Mouse (Mus musculus) liver, embryonic 12.5 days (tissue): ENCODE results near the gene Frmd6. TPM values are rescaled to one million over a fixed set of nuclear protein-coding genes. Genes with fewer than 3 reads are reported as not detected.

Source experiments
- ATAC-seq: fragments of 200-750 bp; cut with Nextera tagmentation; 2 replicates; pipeline ENCODE4 v1.8.0; 2017; ENCODE audit warnings: moderate number of reproducible peaks, mild to moderate bottlenecking, moderate library complexity
- H3K27ac ChIP-seq: fragments of 300-500 bp; sonication (generic); 2 replicates; pipeline ENCODE4 v1.5.1; 2016; ENCODE audit warnings: mild to moderate bottlenecking
- H3K27me3 ChIP-seq: fragments of 300-500 bp; sonication (generic); replicated peaks from 2 replicates; pipeline ENCODE4 v1.6.1; 2016; ENCODE audit warnings: mild to moderate bottlenecking, moderate library complexity
- H3K36me3 ChIP-seq: fragments of 300-500 bp; sonication (generic); 2 replicates; pipeline ENCODE4 v1.6.1; 2016; ENCODE audit warnings: mild to moderate bottlenecking, moderate library complexity
- H3K4me1 ChIP-seq: fragments of 300-500 bp; sonication (generic); 2 replicates; pipeline ENCODE4 v1.6.1; 2016
- H3K4me2 ChIP-seq: fragments of 300-500 bp; sonication (generic); 2 replicates; pipeline ENCODE4 v1.6.1; 2016; ENCODE audit warnings: mild to moderate bottlenecking, moderate library complexity
- H3K4me3 ChIP-seq: fragments of 300-500 bp; sonication (generic); 2 replicates; pipeline ENCODE4 v1.5.1; 2016; ENCODE audit warnings: mild to moderate bottlenecking, moderate library complexity
- H3K9ac ChIP-seq: fragments of 300-500 bp; sonication (generic); 2 replicates; pipeline ENCODE4 v1.6.1; 2016; ENCODE audit warnings: mild to moderate bottlenecking, moderate library complexity
- H3K9me3 ChIP-seq: fragments of 300-500 bp; sonication (generic); replicated peaks from 2 replicates; pipeline ENCODE4 v1.6.1; 2016; ENCODE audit warnings: mild to moderate bottlenecking, moderate library complexity
- WGBS: fragments of 180-500 bp; shearing (Covaris S2); methylation state at CpG from one replicate; pipeline ENCODE4 v1.1.7; 2016; ENCODE audit not compliant: insufficient replicate concordance; 5-methylcytosine and 5-hydroxymethylcytosine counted together
- polyA plus RNA-seq: library from polyadenylated mRNA; unstranded; fragments of >200 nt; fragmentation: Nextera tagmentation; extraction: Ambion mirVana; gene quantifications from 2 replicates; pipeline ENCODE4 v1.2.1, GENCODE M21; 2016

Gene Frmd6
- polyA plus RNA-seq, 1 experiment from 2014 or later = 5.0 TPM

GRCm38 (mm10) chr12:70834043-70834442 lies 8.7 kb downstream of the Frmd6 start:
- H3K4me3 ChIP-seq = no peak overlapping the region
- no peaks in the 10 kb centered on the region for H3K9me3 ChIP-seq
- H3K27ac ChIP-seq = no peak overlapping the region
- no peaks in the 10 kb centered on the region for H3K36me3 ChIP-seq
- no peaks in the 10 kb centered on the region; the same call in 1 of the 2 replicates for H3K27me3 ChIP-seq
- peaks cover 25% of the 10 kb centered on the region for H3K4me1 ChIP-seq
- 72% methylated on average over 4 of the region's 4 CpGs for WGBS
- H3K9ac ChIP-seq = no peak overlapping the region
- ATAC-seq = no peak
- H3K4me2 ChIP-seq = no peak overlapping the region

GRCm38 (mm10) chr12:70835004-70835403 lies 9.7 kb downstream of the Frmd6 start:
- H3K27ac ChIP-seq = no peak overlapping the region
- H3K9me3 ChIP-seq = no peaks in the 10 kb centered on the region
- peaks cover 25% of the 10 kb centered on the region for H3K4me1 ChIP-seq
- no peak overlapping the region for H3K4me3 ChIP-seq
- H3K36me3 ChIP-seq = no peaks in the 10 kb centered on the region
- H3K27me3 ChIP-seq = no peaks in the 10 kb centered on the region; the same call in 1 of the 2 replicates
- H3K4me2 ChIP-seq = no peak overlapping the region
- 62% methylated on average over 5 of the region's 5 CpGs for WGBS
- no peak overlapping the region for H3K9ac ChIP-seq
- ATAC-seq = no peak

- WGBS = 77% methylated on average over 12 of the region's 12 CpGs
- Histone ChIP-seq H3K27ac (no peak overlapping the region), H3K9ac (no peak overlapping the region)
Measured at GRCm38 (mm10) chr12:70837792-70838321, 12.5 kb downstream of the Frmd6 start.

GRCm38 (mm10) chr12:70845371-70845770 lies 20.1 kb downstream of the Frmd6 start:
- 68% methylated on average over 2 of the region's 2 CpGs for WGBS
- Histone ChIP-seq H3K27ac (no peak overlapping the region), H3K4me2 (no peak overlapping the region), H3K9me3 (no peaks in the 10 kb centered on the region), H3K4me3 (no peak overlapping the region), H3K36me3 (0 out of 2 replicates have a peak, but pooled peaks cover 2% of the 10 kb centered on the region), H3K27me3 (no peaks in the 10 kb centered on the region), H3K4me1 (0 out of 2 replicates have a peak, but pooled peaks cover 5% of the 10 kb centered on the region), H3K9ac (no peak overlapping the region)
- ATAC-seq = no peak

More at GRCm38 (mm10) chr12:70837792-70838321, 12.5 kb downstream of the Frmd6 start:
- H3K4me2 ChIP-seq = no peak overlapping the region
- H3K4me1 ChIP-seq = peaks cover 12% of the 10 kb centered on the region
- no peak for ATAC-seq
- H3K4me3 ChIP-seq = no peak overlapping the region
- 0 out of 2 replicates have a peak, but pooled peaks cover 2% of the 10 kb centered on the region for H3K36me3 ChIP-seq
- H3K27me3 ChIP-seq = no peaks in the 10 kb centered on the region
- no peaks in the 10 kb centered on the region for H3K9me3 ChIP-seq

GRCm38 (mm10) chr12:70849024-70849423 lies 23.7 kb downstream of the Frmd6 start:
- Histone ChIP-seq H3K9me3 (no peaks in the 10 kb centered on the region), H3K4me1 (0 out of 2 replicates have a peak, but pooled peaks cover 3% of the 10 kb centered on the region), H3K9ac (no peak overlapping the region), H3K4me3 (no peak overlapping the region), H3K36me3 (no peaks in the 10 kb centered on the region), H3K27ac (no peak overlapping the region), H3K27me3 (no peaks in the 10 kb centered on the region), H3K4me2 (no peak overlapping the region)
- WGBS = 81% methylated on average over 9 of the region's 9 CpGs
- no peak for ATAC-seq

- 0 out of 2 replicates have a peak, but pooled peaks cover 3% of the 10 kb centered on the region for H3K4me1 ChIP-seq
- H3K9me3 ChIP-seq = no peaks in the 10 kb centered on the region
- H3K36me3 ChIP-seq = no peaks in the 10 kb centered on the region
- no peak overlapping the region for H3K4me3 ChIP-seq
- no peak overlapping the region for H3K4me2 ChIP-seq
- 72% methylated on average over 11 of the region's 11 CpGs for WGBS
- no peak overlapping the region for H3K27ac ChIP-seq
- no peak overlapping the region for H3K9ac ChIP-seq
- H3K27me3 ChIP-seq = no peaks in the 10 kb centered on the region
- no peak for ATAC-seq
Measured at GRCm38 (mm10) chr12:70849517-70850291, 24.4 kb downstream of the Frmd6 start.

- H3K9me3 ChIP-seq = no peaks in the 10 kb centered on the region
- 62% methylated on average over 7 of the region's 7 CpGs for WGBS
- H3K36me3 ChIP-seq = no peaks in the 10 kb centered on the region
- no peak overlapping the region for H3K27ac ChIP-seq
- no peak for ATAC-seq
- H3K9ac ChIP-seq = no peak overlapping the region
- no peak overlapping the region for H3K4me2 ChIP-seq
- 0 out of 2 replicates have a peak, but pooled peaks cover 3% of the 10 kb centered on the region for H3K4me1 ChIP-seq
- H3K4me3 ChIP-seq = no peak overlapping the region
- no peaks in the 10 kb centered on the region for H3K27me3 ChIP-seq
Measured at GRCm38 (mm10) chr12:70851342-70851960, 26.1 kb downstream of the Frmd6 start.

GRCm38 (mm10) chr12:70853026-70853425 lies 27.7 kb downstream of the Frmd6 start:
- no peak for ATAC-seq
- H3K27me3 ChIP-seq = no peaks in the 10 kb centered on the region
- H3K4me3 ChIP-seq = no peak overlapping the region
- no peaks in the 10 kb centered on the region for H3K9me3 ChIP-seq
- H3K4me1 ChIP-seq = 0 out of 2 replicates have a peak, but pooled peaks cover 3% of the 10 kb centered on the region
- no peaks in the 10 kb centered on the region for H3K36me3 ChIP-seq
- no peak overlapping the region for H3K9ac ChIP-seq
- no peak overlapping the region for H3K4me2 ChIP-seq
- H3K27ac ChIP-seq = no peak overlapping the region
- 49% methylated on average over 6 of the region's 6 CpGs for WGBS

- Histone ChIP-seq H3K4me3 (no peak overlapping the region), H3K9me3 (no peaks in the 10 kb centered on the region), H3K4me1 (0 out of 2 replicates have a peak, but pooled peaks cover 3% of the 10 kb centered on the region), H3K9ac (no peak overlapping the region), H3K4me2 (no peak overlapping the region), H3K36me3 (no peaks in the 10 kb centered on the region), H3K27ac (no peak overlapping the region), H3K27me3 (no peaks in the 10 kb centered on the region)
- ATAC-seq = no peak
- WGBS = 69% methylated on average over 6 of the region's 6 CpGs
Measured at GRCm38 (mm10) chr12:70855678-70856077, 30.4 kb downstream of the Frmd6 start.

- Histone ChIP-seq H3K4me2 (no peak overlapping the region), H3K4me1 (0 out of 2 replicates have a peak, but pooled peaks cover 3% of the 10 kb centered on the region), H3K27ac (no peak overlapping the region), H3K9ac (no peak overlapping the region), H3K27me3 (no peaks in the 10 kb centered on the region), H3K36me3 (no peaks in the 10 kb centered on the region), H3K4me3 (no peak overlapping the region), H3K9me3 (no peaks in the 10 kb centered on the region)
- WGBS = 77% methylated on average over 4 of the region's 4 CpGs
- ATAC-seq = no peak
Measured at GRCm38 (mm10) chr12:70856776-70857175, 31.5 kb downstream of the Frmd6 start.

- Histone ChIP-seq H3K4me2 (no peak overlapping the region), H3K4me1 (no peaks in the 10 kb centered on the region), H3K9me3 (no peaks in the 10 kb centered on the region), H3K27ac (no peak overlapping the region), H3K9ac (no peak overlapping the region), H3K36me3 (0 out of 2 replicates have a peak, but pooled peaks cover 4% of the 10 kb centered on the region), H3K27me3 (no peaks in the 10 kb centered on the region), H3K4me3 (no peak overlapping the region)
- no peak for ATAC-seq
- WGBS = 70% methylated on average over 7 of the region's 7 CpGs
Measured at GRCm38 (mm10) chr12:70863281-70863680, 38.0 kb downstream of the Frmd6 start.

- H3K27me3 ChIP-seq = no peaks in the 10 kb centered on the region
- H3K9me3 ChIP-seq = no peaks in the 10 kb centered on the region
- 57% methylated on average over 3 of the region's 3 CpGs for WGBS
- no peak overlapping the region for H3K4me3 ChIP-seq
- no peak overlapping the region for H3K9ac ChIP-seq
- no peaks in the 10 kb centered on the region; the same call in 1 of the 2 replicates for H3K4me1 ChIP-seq
- no peak overlapping the region for H3K4me2 ChIP-seq
- no peak for ATAC-seq
- no peak overlapping the region for H3K27ac ChIP-seq
- H3K36me3 ChIP-seq = 0 out of 2 replicates have a peak, but pooled peaks cover 4% of the 10 kb centered on the region
Measured at GRCm38 (mm10) chr12:70867780-70868179, 42.5 kb downstream of the Frmd6 start.
